Mouse (Mus musculus): ENCODE results near the gene Tcf20. TPM values are rescaled to one million over a fixed set of nuclear protein-coding genes. Genes with fewer than 3 reads are reported as not detected.

The Tcf20 gene
- polyA plus RNA-seq, 1 experiment from 2014 or later = 3.0 TPM

GRCm38 (mm10) chr15:82989190-82989704, 1.6 kb upstream of the Tcf20 start:
- H3K27ac ChIP-seq = no peak overlapping the region
- peaks cover 63% of the 10 kb centered on the region for H3K27me3 ChIP-seq
- DNase-seq = no peak
- no peak overlapping the region for H3K4me2 ChIP-seq
- H3K4me3 ChIP-seq (replicated peaks) = no peak overlapping the region
- WGBS (ENCODE audit: insufficient replicate concordance) = 55% methylated on average over 6 of the region's 6 CpGs
- no peaks in the 10 kb centered on the region for H3K9me3 ChIP-seq (replicated peaks)
- ATAC-seq (ENCODE audit: low read depth) = no peak
- H3K4me1 ChIP-seq (replicated peaks) = peaks cover 15% of the 10 kb centered on the region
- H3K36me3 ChIP-seq = no peaks in the 10 kb centered on the region
- no peak overlapping the region for H3K9ac ChIP-seq

- H3K27me3 ChIP-seq = peaks cover 83% of the 10 kb centered on the region
- peak overlapping the region; percentile 33 for H3K9ac ChIP-seq
- DNase-seq (no peak), ATAC-seq (ENCODE audit: low read depth) (0 out of 2 replicates have a peak, but pooled peaks have one; percentile 22)
- H3K9me3 ChIP-seq (replicated peaks) = no peaks in the 10 kb centered on the region
- H3K4me2 ChIP-seq = peak overlapping the region; percentile 72
- H3K36me3 ChIP-seq = no peaks in the 10 kb centered on the region
- H3K27ac ChIP-seq = no peak overlapping the region
- WGBS (ENCODE audit: insufficient replicate concordance) = 2% methylated on average over 38 of the region's 38 CpGs
- H3K4me3 ChIP-seq (replicated peaks) = peak overlapping the region; percentile 50
- peaks cover 15% of the 10 kb centered on the region for H3K4me1 ChIP-seq (replicated peaks)
Observed at GRCm38 (mm10) chr15:82987014-82987731, 499 bp downstream of the Tcf20 start.

- ATAC-seq (ENCODE audit: low read depth) = no peak
- Histone ChIP-seq H3K9ac (no peak overlapping the region), H3K27ac (no peak overlapping the region), H3K27me3 (peaks cover 81% of the 10 kb centered on the region), H3K9me3 (replicated peaks) (no peaks in the 10 kb centered on the region), H3K4me3 (replicated peaks) (no peak overlapping the region), H3K4me1 (replicated peaks) (peaks cover 15% of the 10 kb centered on the region), H3K4me2 (no peak overlapping the region), H3K36me3 (no peaks in the 10 kb centered on the region)
- DNase-seq = no peak
- WGBS (ENCODE audit: insufficient replicate concordance) = 75% methylated on average over 7 of the region's 7 CpGs
Observed at GRCm38 (mm10) chr15:82984574-82984973, 3.1 kb downstream of the Tcf20 start.

- DNase-seq (no peak), ATAC-seq (ENCODE audit: low read depth) (no peak)
- H3K4me1 ChIP-seq (replicated peaks) = peaks cover 15% of the 10 kb centered on the region
- H3K27me3 ChIP-seq = peaks cover 77% of the 10 kb centered on the region
- H3K4me3 ChIP-seq (replicated peaks) = no peak overlapping the region
- no peak overlapping the region for H3K4me2 ChIP-seq
- 13% methylated on average over 3 of the region's 4 CpGs for WGBS (ENCODE audit: insufficient replicate concordance)
- H3K9ac ChIP-seq = no peak overlapping the region
- no peaks in the 10 kb centered on the region for H3K9me3 ChIP-seq (replicated peaks)
- H3K27ac ChIP-seq = no peak overlapping the region
- no peaks in the 10 kb centered on the region for H3K36me3 ChIP-seq
Observed at GRCm38 (mm10) chr15:82984097-82984496, 3.6 kb downstream of the Tcf20 start.

- Histone ChIP-seq H3K27me3 (peaks cover 71% of the 10 kb centered on the region), H3K27ac (no peak overlapping the region), H3K4me3 (replicated peaks) (no peak overlapping the region), H3K4me2 (no peak overlapping the region), H3K9me3 (replicated peaks) (no peaks in the 10 kb centered on the region), H3K36me3 (no peaks in the 10 kb centered on the region), H3K4me1 (replicated peaks) (peaks cover 15% of the 10 kb centered on the region), H3K9ac (no peak overlapping the region)
- DNase-seq (no peak), ATAC-seq (ENCODE audit: low read depth) (no peak)
- 40% methylated on average over 9 of the region's 9 CpGs for WGBS (ENCODE audit: insufficient replicate concordance)
Observed at GRCm38 (mm10) chr15:82983416-82984026, 4.2 kb downstream of the Tcf20 start.

GRCm38 (mm10) chr15:82982724-82983415, 4.8 kb downstream of the Tcf20 start:
- DNase-seq (no peak), ATAC-seq (ENCODE audit: low read depth) (no peak)
- Histone ChIP-seq H3K4me1 (replicated peaks) (peaks cover 8% of the 10 kb centered on the region), H3K36me3 (no peaks in the 10 kb centered on the region), H3K4me3 (replicated peaks) (no peak overlapping the region), H3K9ac (no peak overlapping the region), H3K27ac (no peak overlapping the region), H3K27me3 (peaks cover 65% of the 10 kb centered on the region), H3K9me3 (replicated peaks) (no peaks in the 10 kb centered on the region), H3K4me2 (no peak overlapping the region)
- WGBS (ENCODE audit: insufficient replicate concordance) = 25% methylated on average over 18 of the region's 18 CpGs

- DNase-seq (no peak), ATAC-seq (ENCODE audit: low read depth) (no peak)
- no peak overlapping the region for H3K4me2 ChIP-seq
- peaks cover 56% of the 10 kb centered on the region for H3K27me3 ChIP-seq
- peaks cover 1% of the 10 kb centered on the region for H3K4me1 ChIP-seq (replicated peaks)
- H3K36me3 ChIP-seq = no peaks in the 10 kb centered on the region
- no peak overlapping the region for H3K4me3 ChIP-seq (replicated peaks)
- no peak overlapping the region for H3K9ac ChIP-seq
- 35% methylated on average over 15 of the region's 15 CpGs for WGBS (ENCODE audit: insufficient replicate concordance)
- no peak overlapping the region for H3K27ac ChIP-seq
- H3K9me3 ChIP-seq (replicated peaks) = no peaks in the 10 kb centered on the region
Observed at GRCm38 (mm10) chr15:82981676-82982520, 5.8 kb downstream of the Tcf20 start.

- no peaks in the 10 kb centered on the region for H3K4me1 ChIP-seq (replicated peaks)
- no peak for ATAC-seq (ENCODE audit: low read depth)
- no peak overlapping the region for H3K27ac ChIP-seq
Observed at GRCm38 (mm10) chr15:82979531-82979930, 8.1 kb downstream of the Tcf20 start.

GRCm38 (mm10) chr15:82974471-82974870, 13.2 kb downstream of the Tcf20 start:
- 63% methylated on average over 1 of the region's 1 CpGs for WGBS (ENCODE audit: insufficient replicate concordance)
- H3K27me3 ChIP-seq = no peaks in the 10 kb centered on the region
- no peak overlapping the region for H3K4me3 ChIP-seq (replicated peaks)
- no peak overlapping the region for H3K9ac ChIP-seq
- no peaks in the 10 kb centered on the region; the same call in none of the 2 replicates for H3K4me1 ChIP-seq (replicated peaks)
- no peaks in the 10 kb centered on the region for H3K36me3 ChIP-seq
- no peak for ATAC-seq (ENCODE audit: low read depth)
- no peak overlapping the region for H3K27ac ChIP-seq
- no peaks in the 10 kb centered on the region for H3K9me3 ChIP-seq (replicated peaks)
- H3K4me2 ChIP-seq = no peak overlapping the region
- DNase-seq = no peak

More at GRCm38 (mm10) chr15:82979531-82979930, 8.1 kb downstream of the Tcf20 start:
- DNase-seq = no peak
- Histone ChIP-seq H3K4me2 (no peak overlapping the region), H3K4me3 (replicated peaks) (no peak overlapping the region), H3K9ac (no peak overlapping the region), H3K9me3 (replicated peaks) (no peaks in the 10 kb centered on the region), H3K36me3 (no peaks in the 10 kb centered on the region), H3K27me3 (peaks cover 34% of the 10 kb centered on the region)
- WGBS (ENCODE audit: insufficient replicate concordance) = 65% methylated on average over 1 of the region's 1 CpGs

GRCm38 (mm10) chr15:82969206-82969721, 18.4 kb downstream of the Tcf20 start:
- no peaks in the 10 kb centered on the region for H3K36me3 ChIP-seq
- no peak overlapping the region for H3K4me3 ChIP-seq (replicated peaks)
- WGBS (ENCODE audit: insufficient replicate concordance) = 6% methylated on average over 6 of the region's 6 CpGs
- no peak overlapping the region for H3K4me2 ChIP-seq
- DNase-seq = no peak
- no peak overlapping the region for H3K27ac ChIP-seq
- no peaks in the 10 kb centered on the region for H3K9me3 ChIP-seq (replicated peaks)
- no peak for ATAC-seq (ENCODE audit: low read depth)
- no peak overlapping the region for H3K9ac ChIP-seq
- H3K4me1 ChIP-seq (replicated peaks) = peaks cover 14% of the 10 kb centered on the region
- peaks cover 45% of the 10 kb centered on the region for H3K27me3 ChIP-seq

Data from liver, embryonic 13.5 days (tissue).